Mouse (Mus musculus) gastrocnemius, adult 18-20 months (tissue): ENCODE measurements around the gene Gpcpd1. TPM values are rescaled to one million over a fixed set of nuclear protein-coding genes. Genes with fewer than 3 reads are reported as not detected.
"Not testable (repeated sequence)": the region's sequence is repeated elsewhere in the genome, so short reads cannot be mapped to it uniquely, and the experiment has no call there.

Source experiments
- DNase-seq: peaks from one replicate; pipeline ENCODE4 v3.0.0; 2021; ENCODE audit warnings: low spot score
- long read RNA-seq, 2 experiments: library from polyadenylated mRNA; stranded (forward); transcript quantifications; one replicate each; pipeline ENCODE4 v2.0.0; 2021
- total RNA-seq, 2 experiments: library from RNA; stranded (reverse); gene quantifications; 2 replicates each; pipeline ENCODE4 v1.2.3; 2021

The Gpcpd1 gene
- total RNA-seq = 100 to 1,000 TPM; 220 to 252 TPM
- long read RNA-seq, experiment 1, partial matches to known transcripts = 15 of 229 reads
- long read RNA-seq, experiment 1, other reads (novel, unspliced or antisense) = 210 of 229 reads
- long read RNA-seq, experiment 2, transcript Gpcpd1-202 (20 exons, 3,686 nt) = major isoform, 9 of 271 reads
- long read RNA-seq, experiment 2, partial matches to known transcripts = 24 of 271 reads
- long read RNA-seq, experiment 2, other reads (novel, unspliced or antisense) = 236 of 271 reads

GRCm38 (mm10) chr2:132587240-132587779 lies at the start of gene Gpcpd1:
Gpcpd1 (minus strand) TSS chr2:132587729.
- no peak for DNase-seq

- DNase-seq = no peak
Observed at GRCm38 (mm10) chr2:132636534-132636933, 49.0 kb upstream of the Gpcpd1 start.

- DNase-seq = no peak
Observed at GRCm38 (mm10) chr2:132628626-132629025, 41.1 kb upstream of the Gpcpd1 start.

- DNase-seq = no peak
Observed at GRCm38 (mm10) chr2:132623092-132623491, 35.6 kb upstream of the Gpcpd1 start.

GRCm38 (mm10) chr2:132617693-132618092 lies 30.2 kb upstream of the Gpcpd1 start:
- no peak for DNase-seq

GRCm38 (mm10) chr2:132613581-132614188 lies 26.2 kb upstream of the Gpcpd1 start:
- DNase-seq = no peak

GRCm38 (mm10) chr2:132611551-132612233 lies 24.2 kb upstream of the Gpcpd1 start:
- DNase-seq = no peak

GRCm38 (mm10) chr2:132607141-132608093 lies 19.9 kb upstream of the Gpcpd1 start:
- peak; percentile 26 for DNase-seq

- DNase-seq = no peak
Observed at GRCm38 (mm10) chr2:132605795-132606563, 18.4 kb upstream of the Gpcpd1 start.

- no peak for DNase-seq
Observed at GRCm38 (mm10) chr2:132604922-132605321, 17.4 kb upstream of the Gpcpd1 start.

GRCm38 (mm10) chr2:132603706-132604105 lies 16.2 kb upstream of the Gpcpd1 start:
- no peak for DNase-seq

GRCm38 (mm10) chr2:132601777-132602176 lies 14.2 kb upstream of the Gpcpd1 start:
- no peak for DNase-seq

GRCm38 (mm10) chr2:132600081-132600480 lies 12.6 kb upstream of the Gpcpd1 start:
- DNase-seq = no peak

GRCm38 (mm10) chr2:132599127-132599526 lies 11.6 kb upstream of the Gpcpd1 start:
- peak; percentile 49 for DNase-seq

- DNase-seq = peak; percentile 10
Observed at GRCm38 (mm10) chr2:132597866-132598480, 10.4 kb upstream of the Gpcpd1 start.

- peak; percentile 17 for DNase-seq
Observed at GRCm38 (mm10) chr2:132597226-132597625, 9.7 kb upstream of the Gpcpd1 start.

- DNase-seq = no peak
Observed at GRCm38 (mm10) chr2:132595601-132596235, 8.2 kb upstream of the Gpcpd1 start.

- DNase-seq = no peak
Observed at GRCm38 (mm10) chr2:132592126-132592525, 4.6 kb upstream of the Gpcpd1 start.

- DNase-seq = not testable (repeated sequence)
Observed at GRCm38 (mm10) chr2:132591579-132591978, 4.0 kb upstream of the Gpcpd1 start.
